Mouse (Mus musculus) testis, adult 2 months (tissue): Measurements from ENCODE around the gene Tmem231.

Experiments
- CTCF ChIP-seq: fragments of 200-500 bp; IDR thresholded peaks from 2 replicates; pipeline ENCODE4 v1.5.1; 2012; ENCODE audit warnings: low read depth, mild to moderate bottlenecking, inconsistent platforms, low read length, moderate library complexity; ENCODE audit not compliant: control insufficient read depth, insufficient read depth, insufficient replicate concordance
- POLR2A ChIP-seq: fragments of 200-500 bp; IDR thresholded peaks from 2 replicates; pipeline ENCODE4 v1.6.1; 2012; ENCODE audit warnings: low read depth, mild to moderate bottlenecking, inconsistent platforms, low read length, moderate library complexity; ENCODE audit not compliant: control insufficient read depth

DNA sequence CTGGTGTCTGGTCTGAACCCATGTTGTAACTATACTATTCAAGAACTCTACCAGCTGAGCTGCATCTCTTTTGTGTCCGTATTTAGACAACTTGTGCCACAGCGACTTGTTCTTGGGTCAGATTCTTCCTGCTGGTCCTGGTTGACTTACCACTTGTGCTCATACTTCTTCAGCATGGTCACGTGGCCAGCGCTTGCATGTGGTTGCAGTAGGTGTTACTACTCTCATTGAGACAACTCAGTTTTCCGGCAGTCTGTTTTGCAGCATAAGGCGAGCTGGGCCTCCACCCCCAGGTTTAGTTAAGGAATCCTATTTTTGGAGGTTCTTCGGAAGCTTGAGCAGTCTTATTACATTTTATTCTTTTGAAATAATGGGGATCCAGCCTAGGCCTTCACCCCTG lies 17.6 kb upstream of the Tmem231 start:
- TF ChIP-seq CTCF (no peak), POLR2A (no peak)
